Mouse (Mus musculus) embryonic facial prominence, embryonic 13.5 days (tissue): ENCODE data around the gene Otub1. TPM values are rescaled to one million over a fixed set of nuclear protein-coding genes. Genes with fewer than 3 reads are reported as not detected.

Source experiments
- ATAC-seq: fragments of 200-750 bp; cut with Nextera tagmentation; 2 replicates; pipeline ENCODE4 v1.8.0; 2017; ENCODE audit warnings: low read depth; ENCODE audit not compliant: insufficient number of reproducible peaks, insufficient read depth, low FRiP score, low TSS enrichment
- H3K27ac ChIP-seq: fragments of 300-500 bp; sonication (generic); 2 replicates; pipeline ENCODE4 v1.5.1; 2015; ENCODE audit warnings: moderate library complexity, mild to moderate bottlenecking, inconsistent platforms
- H3K27me3 ChIP-seq: fragments of 300-500 bp; sonication (generic); 2 replicates; pipeline ENCODE4 v1.6.1; 2015; ENCODE audit warnings: mild to moderate bottlenecking, inconsistent platforms
- H3K36me3 ChIP-seq: fragments of 300-500 bp; sonication (generic); 2 replicates; pipeline ENCODE4 v1.6.1; 2015; ENCODE audit warnings: mild to moderate bottlenecking, inconsistent platforms
- H3K4me1 ChIP-seq: fragments of 300-500 bp; sonication (generic); 2 replicates; pipeline ENCODE4 v1.6.1; 2015; ENCODE audit warnings: inconsistent platforms
- H3K4me2 ChIP-seq: fragments of 300-500 bp; sonication (generic); 2 replicates; pipeline ENCODE4 v1.6.1; 2015; ENCODE audit warnings: moderate library complexity, mild to moderate bottlenecking, inconsistent platforms
- H3K4me3 ChIP-seq: fragments of 300-500 bp; sonication (generic); 2 replicates; pipeline ENCODE4 v1.5.1; 2015; ENCODE audit warnings: mild to moderate bottlenecking, inconsistent platforms
- H3K9ac ChIP-seq: fragments of 300-500 bp; sonication (generic); 2 replicates; pipeline ENCODE4 v1.6.1; 2015; ENCODE audit warnings: mild to moderate bottlenecking, inconsistent platforms
- H3K9me3 ChIP-seq: fragments of 300-500 bp; sonication (generic); 2 replicates; pipeline ENCODE4 v1.6.1; 2016; ENCODE audit warnings: inconsistent platforms
- WGBS: fragments of 180-500 bp; shearing (Covaris S2); methylation state at CpG from one replicate; pipeline ENCODE4 v1.1.7; 2015; ENCODE audit warnings: mixed read lengths; 5-methylcytosine and 5-hydroxymethylcytosine counted together
- polyA plus RNA-seq: library from polyadenylated mRNA; unstranded; fragments of >200 nt; fragmentation: Nextera tagmentation; extraction: Ambion mirVana; gene quantifications from 2 replicates; pipeline ENCODE4 v1.2.1, GENCODE M21; 2015

Gene Otub1
- polyA plus RNA-seq, 1 experiment from 2014 or later: 228 TPM

DNA sequence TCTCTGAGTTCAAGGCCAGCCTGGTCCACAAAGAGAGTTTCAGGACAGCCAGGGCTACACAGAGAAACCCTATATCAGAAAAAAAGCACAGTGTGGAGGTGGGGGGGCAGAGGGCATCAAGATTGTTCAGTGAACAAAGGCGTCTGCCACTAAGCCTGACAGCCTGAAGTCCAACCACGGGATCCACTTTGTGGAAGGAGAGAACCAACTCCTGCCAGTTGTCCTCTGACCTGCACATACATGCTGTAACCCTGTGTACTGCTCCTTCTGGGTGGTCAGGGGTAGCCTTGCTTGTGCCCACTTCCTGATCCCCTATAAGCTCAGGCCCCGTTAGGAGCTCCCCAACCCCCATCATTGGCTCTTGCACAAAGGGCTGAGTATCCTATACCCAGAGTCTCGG is 21.1 kb downstream of the Otub1 start:
- ATAC-seq: no peak
- Histone ChIP-seq H3K4me2 (no peak overlapping the region), H3K4me1 (peaks cover 50% of the 10 kb centered on the region), H3K36me3 (no peaks in the 10 kb centered on the region), H3K9me3 (no peaks in the 10 kb centered on the region), H3K4me3 (no peak overlapping the region), H3K27me3 (peaks cover 44% of the 10 kb centered on the region), H3K27ac (no peak overlapping the region), H3K9ac (peak overlapping the region; percentile 21; the same call in 1 of the 2 replicates)
- WGBS: 55% methylated on average over 4 of the region's 4 CpGs

DNA sequence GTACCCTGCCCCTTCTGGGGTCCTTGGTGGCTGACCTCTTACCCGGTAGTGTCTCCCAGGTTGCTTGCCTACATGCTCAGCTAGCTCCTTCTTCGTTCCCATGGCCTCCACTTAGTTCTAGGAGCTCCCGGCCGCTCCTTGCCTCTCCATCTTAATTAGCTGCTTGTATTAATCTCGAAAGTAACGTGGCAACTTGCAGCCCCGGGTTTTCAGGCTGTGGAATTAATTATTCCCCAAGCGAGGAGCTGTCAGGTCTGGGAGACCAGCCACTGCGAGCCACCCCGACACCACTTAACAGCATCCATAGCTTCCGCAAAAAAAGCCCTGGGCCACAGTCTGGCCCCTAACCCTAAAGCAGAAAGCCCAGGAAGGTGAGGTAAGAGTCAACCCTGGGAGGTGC is 22.7 kb downstream of the Otub1 start:
- Histone ChIP-seq H3K9ac (no peak overlapping the region), H3K27me3 (peaks cover 48% of the 10 kb centered on the region), H3K4me1 (peaks cover 58% of the 10 kb centered on the region), H3K36me3 (no peaks in the 10 kb centered on the region), H3K4me3 (no peak overlapping the region), H3K27ac (peak overlapping the region; percentile 85), H3K4me2 (0 out of 2 replicates have a peak overlapping the region, but pooled peaks have one; percentile 0), H3K9me3 (no peaks in the 10 kb centered on the region)
- 53% methylated on average over 11 of the region's 11 CpGs for WGBS
- ATAC-seq: no peak

DNA sequence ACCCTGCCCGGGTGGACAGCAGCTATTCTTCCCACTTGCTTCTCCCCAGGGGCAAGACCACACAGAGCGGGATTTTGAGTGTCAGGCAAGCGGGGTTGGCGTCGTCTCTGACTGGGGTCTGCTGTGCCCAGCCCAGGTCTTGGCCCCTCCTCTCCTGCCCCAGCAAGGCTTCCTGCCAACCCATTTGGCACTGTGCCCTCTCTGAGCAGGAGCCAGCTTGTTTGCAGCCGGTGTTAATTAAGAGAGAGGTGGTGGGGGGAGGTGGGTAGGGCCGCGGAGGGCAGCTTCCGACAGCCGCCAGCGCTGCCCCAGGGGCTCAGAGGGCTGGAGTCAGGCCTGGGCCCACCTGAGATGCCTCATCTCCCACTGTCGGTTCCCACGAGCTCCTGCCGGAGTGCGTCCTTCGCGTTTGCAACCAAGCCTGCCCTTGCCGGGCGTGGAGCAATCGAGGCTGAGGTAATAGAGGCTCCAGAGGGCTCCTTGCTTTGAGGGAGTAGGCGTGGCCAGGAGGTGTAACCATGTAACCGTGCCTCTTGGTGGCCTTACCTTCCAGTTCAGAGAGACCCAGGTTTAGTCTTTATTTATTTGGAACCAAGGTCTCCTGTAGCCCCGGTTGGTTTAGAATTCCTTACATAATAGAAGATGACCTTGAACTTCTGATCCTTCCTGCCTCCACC is 23.7 kb downstream of the Otub1 start:
- Histone ChIP-seq H3K36me3 (no peaks in the 10 kb centered on the region), H3K27ac (peak overlapping the region; percentile 85), H3K4me1 (peaks cover 68% of the 10 kb centered on the region), H3K27me3 (peaks cover 48% of the 10 kb centered on the region), H3K4me3 (peak overlapping the region; percentile 13), H3K4me2 (peak overlapping the region; percentile 55), H3K9ac (peak overlapping the region; percentile 40; the same call in 1 of the 2 replicates), H3K9me3 (no peaks in the 10 kb centered on the region)
- peak; percentile 76 for ATAC-seq
- 1% methylated on average over 23 of the region's 23 CpGs for WGBS

DNA sequence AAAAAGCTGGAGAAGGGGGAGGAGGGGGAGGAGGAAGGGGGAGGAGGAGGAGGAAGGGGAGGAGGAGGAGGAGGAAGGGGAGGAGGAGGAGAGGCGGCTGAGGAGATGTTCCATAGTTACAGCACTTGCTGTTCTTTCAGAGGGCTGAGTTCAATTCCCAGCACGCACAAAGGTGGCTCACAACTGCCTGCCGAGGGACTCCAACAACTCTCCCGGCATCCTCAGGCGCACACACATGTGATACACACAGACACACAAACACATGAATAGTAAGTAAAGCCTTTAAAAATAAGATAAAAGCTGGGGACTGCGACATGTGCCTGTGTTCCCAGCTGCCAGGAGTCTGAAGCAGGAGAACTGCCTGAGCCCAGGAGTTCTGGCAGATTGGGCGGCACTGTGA is 24.6 kb downstream of the Otub1 start:
- Histone ChIP-seq H3K9ac (no peak overlapping the region), H3K4me3 (no peak overlapping the region), H3K36me3 (no peaks in the 10 kb centered on the region), H3K4me1 (peaks cover 71% of the 10 kb centered on the region), H3K9me3 (no peaks in the 10 kb centered on the region), H3K27me3 (peaks cover 40% of the 10 kb centered on the region), H3K4me2 (no peak overlapping the region), H3K27ac (peak overlapping the region; percentile 85)
- ATAC-seq: no peak
- WGBS: 47% methylated on average over 7 of the region's 7 CpGs

DNA sequence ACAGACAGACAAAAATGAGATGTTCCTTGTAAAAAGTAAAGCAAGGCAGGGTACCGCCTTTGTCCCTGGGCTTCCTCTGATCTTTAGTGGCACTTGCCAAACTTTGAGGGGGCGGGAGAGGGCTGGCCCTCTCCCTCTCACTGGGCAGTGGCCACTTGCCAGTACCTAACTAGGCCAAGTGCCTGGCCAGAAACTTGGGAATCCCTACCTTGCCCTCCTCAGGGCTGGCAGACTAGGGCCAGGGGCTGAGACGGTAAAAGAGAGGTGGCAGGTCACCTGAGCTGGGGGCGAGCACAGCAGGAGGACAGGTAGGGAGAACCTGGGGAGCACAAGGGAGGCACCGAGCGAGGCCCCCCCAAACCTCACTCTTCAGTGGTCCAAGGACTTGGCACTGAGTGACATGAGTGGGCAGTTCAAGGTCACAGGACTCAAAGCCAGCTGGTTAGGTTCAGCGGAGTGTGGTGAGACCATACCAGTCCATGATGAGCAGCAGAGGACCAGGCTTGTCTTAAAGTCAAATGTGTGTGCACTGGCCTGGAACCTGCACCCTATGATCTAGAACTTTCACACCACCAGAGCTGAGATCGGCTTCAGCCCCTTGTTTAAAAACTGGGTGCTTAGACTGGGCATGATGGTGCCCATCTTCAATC is 25.2 kb downstream of the Otub1 start:
- no peak overlapping the region for H3K9ac ChIP-seq
- H3K4me3 ChIP-seq: no peak overlapping the region
- H3K4me2 ChIP-seq: no peak overlapping the region
- peak overlapping the region; percentile 33; the same call in 1 of the 2 replicates for H3K27ac ChIP-seq
- WGBS: 80% methylated on average over 8 of the region's 8 CpGs
- H3K9me3 ChIP-seq: no peaks in the 10 kb centered on the region
- peaks cover 34% of the 10 kb centered on the region for H3K27me3 ChIP-seq
- no peaks in the 10 kb centered on the region for H3K36me3 ChIP-seq
- no peak for ATAC-seq
- H3K4me1 ChIP-seq: peaks cover 72% of the 10 kb centered on the region

DNA sequence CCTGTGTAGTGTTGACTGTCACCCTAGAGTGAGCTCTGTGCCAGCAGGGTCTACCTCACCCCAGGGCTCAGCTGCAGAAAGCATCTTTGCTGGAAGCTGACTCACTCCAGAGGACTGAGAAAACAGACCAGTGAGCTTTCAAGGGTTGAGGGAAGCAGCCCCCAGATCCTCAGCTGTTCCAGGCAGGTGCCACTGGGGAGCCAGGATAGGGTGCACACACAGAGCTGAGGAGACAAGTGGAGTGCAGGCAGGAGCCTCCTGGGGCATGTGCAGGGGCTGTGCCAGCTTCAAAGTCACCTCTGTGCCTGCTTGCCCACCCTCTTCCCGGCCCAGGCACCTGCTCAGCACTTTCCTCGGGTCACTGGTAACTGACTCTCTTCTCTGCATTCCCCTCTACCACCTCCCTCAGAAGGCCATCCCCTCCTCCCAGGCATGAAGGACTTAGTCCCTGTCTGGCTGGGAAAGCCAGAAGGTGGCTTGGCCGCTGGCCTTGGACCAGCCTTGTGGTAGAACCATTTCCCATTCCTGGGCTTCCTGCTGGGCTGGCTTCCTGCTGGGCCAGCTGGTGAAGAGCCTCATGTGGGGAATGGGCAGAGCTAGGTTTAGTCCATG is 27.2 kb downstream of the Otub1 start:
- peaks cover 72% of the 10 kb centered on the region for H3K4me1 ChIP-seq
- H3K27ac ChIP-seq: no peak overlapping the region
- H3K36me3 ChIP-seq: no peaks in the 10 kb centered on the region
- WGBS: 43% methylated on average over 3 of the region's 3 CpGs
- H3K4me3 ChIP-seq: no peak overlapping the region
- H3K9me3 ChIP-seq: no peaks in the 10 kb centered on the region
- peaks cover 18% of the 10 kb centered on the region; the same call in 1 of the 2 replicates for H3K27me3 ChIP-seq
- no peak overlapping the region for H3K9ac ChIP-seq
- H3K4me2 ChIP-seq: no peak overlapping the region
- no peak for ATAC-seq

DNA sequence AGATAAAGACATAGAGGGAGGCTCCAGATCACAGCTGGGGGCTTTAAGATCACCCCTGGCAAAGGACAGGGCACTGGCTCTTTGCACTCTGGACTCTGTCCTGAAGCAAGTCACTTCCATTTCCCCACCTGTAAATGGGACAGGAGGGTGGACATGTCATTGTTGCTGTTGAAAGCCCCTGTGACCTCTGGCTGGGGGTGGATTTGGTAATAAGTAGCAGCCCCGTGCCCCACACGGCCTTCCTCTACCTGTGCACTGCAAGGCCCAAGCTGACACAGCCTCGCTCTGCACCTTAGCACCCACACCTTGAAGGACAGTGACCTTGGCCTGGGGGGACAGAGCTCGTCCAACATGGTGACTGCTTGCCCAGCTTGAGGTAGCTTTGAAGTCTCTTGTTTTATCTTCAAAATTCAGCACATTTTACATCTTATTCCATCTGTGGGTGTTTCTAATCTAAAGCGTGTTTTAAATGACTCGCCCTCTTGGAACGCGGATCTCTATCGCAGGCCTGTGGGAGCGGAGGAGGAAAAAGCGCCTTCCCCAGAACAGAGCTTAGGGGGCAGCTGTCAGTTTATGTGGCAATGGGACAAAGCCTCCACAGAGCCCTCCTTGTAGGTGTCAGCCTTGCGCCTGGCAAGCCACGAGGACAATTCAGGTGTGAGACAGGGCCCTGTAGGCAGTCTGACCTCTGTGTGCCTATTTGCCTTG is 28.2 kb downstream of the Otub1 start:
- 44% methylated on average over 13 of the region's 13 CpGs for WGBS
- no peak overlapping the region for H3K4me2 ChIP-seq
- H3K9me3 ChIP-seq: no peaks in the 10 kb centered on the region
- H3K9ac ChIP-seq: 0 out of 2 replicates have a peak overlapping the region, but pooled peaks have one; percentile 1
- no peak for ATAC-seq
- peaks cover 68% of the 10 kb centered on the region for H3K4me1 ChIP-seq
- H3K36me3 ChIP-seq: no peaks in the 10 kb centered on the region
- no peak overlapping the region for H3K27ac ChIP-seq
- no peak overlapping the region for H3K4me3 ChIP-seq
- peaks cover 11% of the 10 kb centered on the region; the same call in 1 of the 2 replicates for H3K27me3 ChIP-seq

DNA sequence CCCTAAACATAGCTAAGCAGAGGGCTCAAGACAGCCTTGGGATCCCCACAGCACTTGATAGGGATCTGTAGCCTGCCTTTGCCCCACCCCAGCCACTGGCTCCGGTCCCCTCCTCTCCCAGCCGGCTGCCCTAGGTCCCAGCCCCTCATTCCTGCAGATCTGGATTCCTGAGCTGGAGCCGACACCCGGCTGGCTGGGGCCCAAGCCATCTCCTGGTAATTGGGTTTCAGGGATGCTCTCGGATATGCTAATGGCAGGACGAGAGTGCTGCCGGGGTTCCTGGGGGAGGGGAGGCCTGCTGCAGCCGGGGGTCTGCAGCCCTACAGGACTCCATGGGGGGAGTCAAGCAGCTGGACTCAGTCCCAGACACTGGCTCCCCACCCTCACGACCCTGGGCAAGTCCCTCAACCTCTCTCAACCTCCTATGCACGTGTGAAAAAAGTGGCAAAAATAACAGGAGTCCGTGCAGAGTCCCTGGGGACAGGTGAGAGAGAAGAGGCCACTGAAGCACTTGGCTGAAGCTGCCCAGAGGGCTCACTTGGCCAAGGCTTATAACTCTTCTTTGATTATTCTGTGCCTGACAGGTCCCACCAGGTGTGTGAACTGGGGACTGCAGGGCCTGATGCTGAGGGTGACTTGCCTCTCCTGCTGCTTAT is 29.9 kb downstream of the Otub1 start:
- H3K4me3 ChIP-seq: no peak overlapping the region
- H3K4me2 ChIP-seq: peak overlapping the region; percentile 14
- no peaks in the 10 kb centered on the region for H3K36me3 ChIP-seq
- 6% methylated on average over 11 of the region's 11 CpGs for WGBS
- no peak for ATAC-seq
- 0 out of 2 replicates have a peak overlapping the region, but pooled peaks have one; percentile 32 for H3K9ac ChIP-seq
- peak overlapping the region; percentile 45 for H3K27ac ChIP-seq
- H3K4me1 ChIP-seq: peaks cover 68% of the 10 kb centered on the region
- no peaks in the 10 kb centered on the region for H3K9me3 ChIP-seq
- H3K27me3 ChIP-seq: peaks cover 11% of the 10 kb centered on the region; the same call in 1 of the 2 replicates

DNA sequence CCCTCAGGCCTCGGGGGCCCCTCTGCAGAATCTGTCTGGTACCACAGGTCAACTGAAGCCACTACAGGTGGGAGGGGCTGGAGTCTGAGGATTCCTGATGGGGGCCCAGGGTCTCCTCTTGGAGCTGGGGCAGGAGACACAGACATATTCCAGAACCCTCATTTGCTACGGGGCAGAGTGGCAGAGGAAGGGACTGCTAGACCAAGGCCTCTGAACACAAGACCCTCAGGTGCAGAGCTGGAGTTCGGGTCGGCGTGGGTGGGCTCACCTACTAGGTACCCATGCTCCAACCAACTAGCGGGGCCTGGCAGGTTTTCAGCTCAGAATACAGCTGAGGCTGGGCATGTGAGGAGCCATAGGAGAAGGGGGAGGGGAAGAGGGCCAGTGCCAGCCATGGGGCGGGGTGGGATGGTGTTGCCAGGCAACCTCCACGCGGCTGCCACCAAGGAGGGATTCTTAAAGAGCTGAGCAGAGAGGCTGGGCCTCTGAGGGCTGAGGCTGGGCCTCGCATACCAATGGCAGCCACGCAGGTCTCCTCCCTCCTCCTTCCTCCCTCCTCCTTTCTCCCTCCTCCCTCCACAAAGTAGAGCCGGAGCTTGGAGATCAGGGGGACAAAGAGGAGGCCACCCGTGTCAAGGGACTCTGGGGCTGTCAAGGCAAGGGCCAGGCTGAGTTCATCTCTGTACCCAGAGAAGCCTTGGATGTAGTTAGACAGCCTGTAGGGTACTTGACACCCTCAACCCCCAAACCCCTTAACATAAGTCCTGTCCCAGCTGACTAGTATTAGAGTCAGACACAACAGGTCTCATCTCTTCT is 33.9 kb downstream of the Otub1 start:
- ATAC-seq: peak; percentile 88
- H3K4me2 ChIP-seq: peak overlapping the region; percentile 16
- peaks cover 45% of the 10 kb centered on the region for H3K4me1 ChIP-seq
- 16% methylated on average over 13 of the region's 13 CpGs for WGBS
- H3K27me3 ChIP-seq: peaks cover 21% of the 10 kb centered on the region
- H3K9ac ChIP-seq: no peak overlapping the region
- H3K36me3 ChIP-seq: no peaks in the 10 kb centered on the region
- 0 out of 2 replicates have a peak overlapping the region, but pooled peaks have one; percentile 45 for H3K27ac ChIP-seq
- H3K4me3 ChIP-seq: no peak overlapping the region
- H3K9me3 ChIP-seq: no peaks in the 10 kb centered on the region

DNA sequence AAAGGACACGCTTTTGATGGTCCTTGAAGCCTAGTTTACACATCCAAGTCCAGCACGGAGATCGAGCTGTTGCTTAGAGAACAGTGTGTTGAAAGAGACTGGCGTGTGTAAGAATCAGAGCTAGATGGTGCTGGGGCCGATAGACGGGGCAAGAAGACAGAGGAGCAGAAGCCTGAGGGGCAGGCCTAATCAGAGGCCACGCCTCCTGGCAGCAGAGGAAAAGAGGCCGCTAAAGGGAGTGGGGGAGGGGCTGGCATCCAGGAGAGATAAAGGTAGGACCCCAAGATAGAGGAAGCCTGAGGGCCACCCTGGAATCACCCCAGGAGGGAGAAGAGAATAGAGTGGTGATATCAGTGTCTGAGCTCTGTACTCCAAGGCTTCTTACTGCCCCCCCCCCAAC is 34.7 kb downstream of the Otub1 start:
- H3K4me1 ChIP-seq: peaks cover 45% of the 10 kb centered on the region
- WGBS: 9% methylated on average over 8 of the region's 8 CpGs
- H3K9ac ChIP-seq: no peak overlapping the region
- 0 out of 2 replicates have a peak overlapping the region, but pooled peaks have one; percentile 45 for H3K27ac ChIP-seq
- peaks cover 29% of the 10 kb centered on the region for H3K27me3 ChIP-seq
- H3K9me3 ChIP-seq: no peaks in the 10 kb centered on the region
- H3K4me2 ChIP-seq: 0 out of 2 replicates have a peak overlapping the region, but pooled peaks have one; percentile 5
- ATAC-seq: no peak
- no peak overlapping the region for H3K4me3 ChIP-seq
- H3K36me3 ChIP-seq: no peaks in the 10 kb centered on the region
